Mouse (Mus musculus) heart, adult 8-10 months (tissue): Measurements from ENCODE around the gene Dntt. TPM values are rescaled to one million over a fixed set of nuclear protein-coding genes. Genes with fewer than 3 reads are reported as not detected.

Source experiments
- DNase-seq: peaks from one replicate; pipeline ENCODE4 v3.0.0; 2022; ENCODE audit warnings: low spot score
- total RNA-seq, 4 experiments: library from RNA; stranded (reverse); gene quantifications; 2 replicates each; pipeline ENCODE4 v1.2.4; 2022

Gene Dntt
- not detected for total RNA-seq

DNA sequence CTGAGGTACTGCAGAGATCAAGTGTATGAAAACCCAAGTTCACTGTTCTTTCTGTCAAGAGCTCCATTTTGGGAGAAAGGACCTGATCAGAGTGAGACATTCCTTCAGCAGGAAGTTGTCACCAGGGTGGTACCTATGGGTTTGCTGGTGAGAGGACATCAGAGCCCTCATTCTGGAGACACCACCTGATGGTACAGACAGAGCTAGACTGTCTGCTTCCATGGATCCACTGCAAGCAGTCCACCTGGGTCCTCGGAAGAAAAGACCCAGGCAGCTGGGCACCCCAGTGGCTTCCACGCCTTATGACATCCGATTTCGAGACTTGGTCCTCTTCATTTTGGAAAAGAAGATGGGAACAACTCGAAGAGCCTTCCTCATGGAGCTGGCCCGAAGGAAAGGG is at the start of gene Dntt:
TSS of gene Dntt (plus strand) at position 57 of the 400 bp plus-strand sequence.
- DNase-seq, result no peak

- no peak for DNase-seq
These were observed 48.4 kb upstream of the Dntt start for GRCm38 (mm10) chr19:40980671-40981070.

DNA sequence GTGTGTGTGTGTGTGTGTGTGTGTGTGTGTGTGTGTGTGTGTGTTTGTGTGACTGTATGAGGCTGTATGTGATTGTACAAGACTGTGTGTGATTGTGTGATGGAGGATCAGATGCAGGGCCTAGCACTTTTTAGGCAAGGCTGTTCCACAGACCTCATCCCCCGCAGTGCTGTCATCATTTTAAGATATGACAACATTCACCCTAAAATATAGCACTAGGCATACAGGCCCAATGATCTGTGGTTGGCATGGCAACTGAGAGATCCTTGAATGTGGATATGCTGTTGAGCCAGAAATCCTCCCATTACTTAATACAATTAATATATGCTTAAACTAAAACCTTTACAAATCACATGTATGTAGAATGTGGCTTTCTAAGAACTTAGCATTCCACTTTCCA is 44.5 kb upstream of the Dntt start:
- no peak for DNase-seq

DNA sequence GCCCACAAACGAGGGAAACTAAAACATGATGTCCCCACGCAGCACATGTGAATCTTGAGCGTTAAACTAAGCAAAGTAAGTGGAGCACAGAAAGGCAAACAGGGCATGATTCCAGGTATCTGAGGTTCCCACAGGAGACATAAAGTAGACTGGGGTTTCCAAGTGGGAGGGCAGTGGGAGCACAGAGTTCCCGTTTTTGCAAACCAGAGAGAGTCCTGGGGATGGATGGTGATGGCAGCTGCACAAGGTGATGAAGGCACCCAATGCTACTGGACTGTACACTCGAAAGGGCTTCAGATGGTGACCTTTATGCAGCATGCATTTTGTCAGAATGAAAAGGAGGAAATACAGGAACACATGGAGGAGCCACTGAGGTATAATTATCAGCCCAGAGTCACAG is 40.2 kb upstream of the Dntt start:
- DNase-seq, result no peak

DNA sequence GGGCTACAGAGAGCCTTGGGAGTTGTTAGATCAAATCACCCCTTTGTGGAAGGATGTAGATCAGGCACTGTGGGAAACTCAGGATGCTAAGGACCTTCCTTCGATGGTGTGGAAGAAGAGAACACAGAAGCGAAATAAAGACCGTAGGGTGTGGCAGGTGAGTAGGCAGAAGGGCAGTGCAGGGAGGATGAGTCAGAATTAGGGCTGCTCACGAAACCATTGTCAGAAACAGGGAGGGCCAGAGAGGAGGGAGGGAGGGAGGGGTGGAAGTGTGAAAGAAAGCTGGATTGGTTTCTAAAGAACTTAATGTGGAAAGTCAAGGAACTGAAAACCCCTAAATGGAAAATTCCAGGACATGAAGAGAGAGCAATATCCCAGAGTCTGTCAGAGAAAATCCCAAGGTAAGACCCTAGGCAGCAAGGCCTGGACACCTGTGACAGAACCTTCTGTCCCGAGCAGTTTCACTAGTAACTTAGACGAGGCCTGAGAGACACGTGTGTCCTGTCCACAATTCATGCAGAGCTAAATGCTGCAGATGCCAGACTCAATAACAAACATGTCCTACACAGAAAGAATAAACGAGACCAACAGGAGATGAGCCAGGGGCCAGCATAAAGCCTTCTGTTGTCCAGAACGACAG is 39.0 kb upstream of the Dntt start:
- no peak for DNase-seq

DNA sequence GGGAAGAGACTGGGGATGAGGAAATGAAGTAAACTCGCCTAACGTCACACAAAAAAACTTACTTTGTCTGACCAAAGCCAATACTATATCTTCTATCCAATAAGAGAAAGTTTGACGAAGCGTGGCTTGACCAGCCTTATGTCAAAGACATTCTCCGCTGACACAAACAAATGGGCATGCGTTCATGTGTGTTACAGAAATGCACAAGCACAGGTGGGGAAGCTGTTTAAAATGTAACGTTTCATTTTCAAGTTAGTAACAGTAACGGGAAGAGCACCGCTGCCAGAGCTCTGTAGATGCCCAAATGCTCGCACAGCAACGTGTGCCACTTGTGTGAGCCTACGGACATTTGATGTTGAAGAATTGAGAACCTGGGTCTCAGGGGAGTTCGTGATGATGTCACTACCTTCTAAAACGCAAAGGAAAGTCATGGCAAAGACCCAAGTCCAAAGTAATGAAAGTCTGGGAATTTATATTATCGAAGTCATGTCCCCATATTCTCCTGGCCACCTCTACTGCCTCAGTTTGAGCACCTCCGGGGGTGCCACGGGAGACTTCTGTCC is 38.2 kb upstream of the Dntt start:
- no peak for DNase-seq

GRCm38 (mm10) chr19:40991626-40992025 is 37.4 kb upstream of the Dntt start:
- no peak for DNase-seq

GRCm38 (mm10) chr19:40992096-40992495 is 37.0 kb upstream of the Dntt start:
- DNase-seq, result no peak

DNA sequence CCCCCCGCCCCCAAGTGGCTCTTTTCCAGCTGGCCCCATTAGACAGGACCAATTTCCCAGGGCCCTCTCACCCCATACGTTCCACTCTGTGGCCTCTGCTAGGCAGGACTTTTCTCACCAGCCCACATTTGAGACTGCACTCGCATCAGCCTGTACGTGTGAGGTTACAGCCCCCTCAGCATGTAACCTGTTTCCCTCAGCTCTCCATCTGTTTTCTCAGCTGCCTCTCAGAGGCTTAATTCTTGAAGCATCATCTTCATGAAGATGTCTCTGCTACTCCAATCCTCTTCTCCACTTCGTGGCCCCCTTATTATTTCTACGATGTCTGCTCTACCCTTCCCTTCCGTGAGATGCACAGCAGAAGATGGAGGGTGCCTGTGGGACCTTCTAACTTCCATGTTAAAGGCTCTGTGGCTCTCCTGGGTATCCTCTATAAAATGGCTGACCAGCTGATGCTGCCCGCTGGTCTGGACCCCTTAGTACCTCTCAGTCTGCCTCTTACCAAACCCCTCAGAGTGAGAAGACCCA is 36.5 kb upstream of the Dntt start:
- no peak for DNase-seq

GRCm38 (mm10) chr19:40993356-40993755 is 35.7 kb upstream of the Dntt start:
- no peak for DNase-seq

GRCm38 (mm10) chr19:40994057-40994585 is 35.0 kb upstream of the Dntt start, which contains the start of gene Blnk:
TSS of gene Blnk (minus strand) at chr19:40994535.
- peak; percentile 72 for DNase-seq

- DNase-seq, result no peak
These were observed 34.2 kb upstream of the Dntt start for GRCm38 (mm10) chr19:40994911-40995310.

DNA sequence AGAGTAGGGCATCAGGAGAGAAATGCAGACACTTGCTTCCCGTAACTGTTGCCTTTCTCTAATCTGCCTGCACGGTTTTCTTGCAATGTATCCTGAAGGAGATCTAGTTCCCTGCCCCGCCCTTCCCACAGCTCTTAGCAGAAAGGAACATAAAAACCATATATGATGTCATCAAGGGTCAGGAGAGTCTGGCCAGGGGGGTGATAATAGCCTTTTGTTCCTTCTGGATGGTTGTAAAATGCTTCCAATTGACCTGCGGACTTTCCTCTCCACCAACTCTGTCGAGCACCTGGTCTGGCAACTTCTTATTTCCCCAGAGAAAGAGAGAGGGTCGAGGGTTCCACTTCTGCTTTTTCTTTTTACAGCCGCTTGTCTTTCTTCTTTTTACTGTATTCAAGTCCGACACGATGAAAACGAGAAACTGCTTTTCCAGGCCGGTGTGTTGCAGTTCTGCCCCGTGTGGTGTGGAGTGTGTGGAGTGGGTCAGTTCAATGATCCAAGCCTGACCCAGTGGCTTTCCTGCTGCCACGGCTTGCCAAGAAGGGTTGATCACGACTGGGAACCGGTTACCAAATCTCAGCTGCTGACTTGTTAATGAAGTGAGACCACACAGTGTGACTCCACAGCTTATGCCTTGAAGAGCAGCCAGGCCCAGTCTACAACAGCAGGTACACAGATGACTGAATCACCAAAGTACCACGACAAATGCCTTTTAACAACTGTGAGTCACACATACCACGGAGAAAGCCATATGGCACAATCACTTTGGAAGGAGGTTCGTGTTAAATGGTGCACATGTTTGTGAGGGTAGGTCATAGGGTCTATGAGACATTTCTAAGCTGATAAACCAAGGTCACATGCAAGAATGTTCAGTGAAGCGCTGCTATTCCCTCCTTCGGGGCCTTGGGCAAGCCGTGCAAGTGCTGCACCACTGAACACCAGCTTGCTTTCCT is 33.4 kb upstream of the Dntt start:
- DNase-seq, result no peak

GRCm38 (mm10) chr19:40996722-40997121 is 32.4 kb upstream of the Dntt start:
- no peak for DNase-seq

- no peak for DNase-seq
These were observed 30.5 kb upstream of the Dntt start for GRCm38 (mm10) chr19:40998469-40999170.

DNA sequence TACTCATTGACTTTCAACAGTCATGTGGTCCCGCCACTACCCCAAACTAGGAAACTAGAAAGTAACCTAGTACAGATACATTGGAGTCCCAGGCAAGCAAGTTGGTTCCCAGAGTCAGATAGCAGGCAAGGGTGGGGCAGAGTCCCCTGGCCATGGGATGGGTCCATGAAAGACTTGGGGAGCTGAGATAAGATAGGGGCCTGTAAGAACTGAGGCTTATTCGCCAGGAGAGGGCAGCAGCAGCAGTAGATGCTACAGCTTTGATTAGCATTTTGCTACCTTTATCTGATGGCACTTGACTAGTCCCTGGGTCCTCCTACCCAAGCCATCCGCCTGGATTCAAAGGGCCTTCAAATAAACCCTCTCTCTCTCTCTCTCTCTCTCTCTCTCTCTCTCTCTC is 29.5 kb upstream of the Dntt start:
- DNase-seq, result no peak

- DNase-seq, result no peak
These were observed 25.3 kb upstream of the Dntt start for GRCm38 (mm10) chr19:41003694-41004315.

GRCm38 (mm10) chr19:41006621-41007020 is 22.5 kb upstream of the Dntt start:
- no peak for DNase-seq

GRCm38 (mm10) chr19:41007326-41007725 is 21.7 kb upstream of the Dntt start:
- peak; percentile 52 for DNase-seq

- no peak for DNase-seq
These were observed 21.3 kb upstream of the Dntt start for GRCm38 (mm10) chr19:41007733-41008132.
